8 mouse cellular contexts compared by ENCODE assay signal in genomic region chr1:166160569-166161445, GRCm38 (mm10). TPM values are rescaled to one million over a fixed set of nuclear protein-coding genes. Genes with fewer than 3 reads are reported as not detected.
DNase-seq lines count a peak whose midpoint lies in the region; ATAC-seq lines count a peak whose summit lies in the region.

No protein-coding gene starts in this region.

- H3K27ac ChIP-seq in embryonic facial prominence, embryonic 10.5 days (replicated peaks): no peak overlapping the region
- no peak overlapping the region for H3K27ac ChIP-seq in heart, embryonic 10.5 days
- no peak overlapping the region for H3K27ac ChIP-seq in liver, embryonic 13.5 days
- H3K27ac ChIP-seq in neural tube, embryonic 13.5 days (replicated peaks): no peak overlapping the region

- peaks cover 5% of the 10 kb centered on the region for H3K4me1 ChIP-seq in embryonic facial prominence, embryonic 10.5 days
- H3K4me1 ChIP-seq in heart, embryonic 10.5 days: no peaks in the 10 kb centered on the region
- H3K4me1 ChIP-seq in liver, embryonic 13.5 days (replicated peaks): no peaks in the 10 kb centered on the region
- H3K4me1 ChIP-seq in neural tube, embryonic 13.5 days (replicated peaks): peaks cover 4% of the 10 kb centered on the region

- H3K9ac ChIP-seq in liver, embryonic 13.5 days: no peak overlapping the region
- peak overlapping the region; percentile 58; the same call in 1 of the 2 replicates for H3K9ac ChIP-seq in neural tube, embryonic 13.5 days

- no peaks in the 10 kb centered on the region for H3K36me3 ChIP-seq in embryonic facial prominence, embryonic 10.5 days (replicated peaks)
- H3K36me3 ChIP-seq in heart, embryonic 10.5 days: no peaks in the 10 kb centered on the region
- H3K36me3 ChIP-seq in liver, embryonic 13.5 days: no peaks in the 10 kb centered on the region
- no peaks in the 10 kb centered on the region for H3K36me3 ChIP-seq in neural tube, embryonic 13.5 days

- WGBS in embryonic facial prominence, embryonic 10.5 days: 17% methylated on average over 24 of the region's 24 CpGs
- 16% methylated on average over 24 of the region's 24 CpGs for WGBS in heart, embryonic 10.5 days
- 14% methylated on average over 24 of the region's 24 CpGs for whole genome bisulfite sequencing in liver, embryonic 13.5 days (ENCODE audit: insufficient replicate concordance)
- WGBS in neural tube, embryonic 13.5 days: 18% methylated on average over 24 of the region's 24 CpGs

- no peaks in the 10 kb centered on the region for H3K9me3 ChIP-seq in embryonic facial prominence, embryonic 10.5 days
- no peaks in the 10 kb centered on the region for H3K9me3 ChIP-seq in heart, embryonic 10.5 days
- H3K9me3 ChIP-seq in liver, embryonic 13.5 days (replicated peaks): no peaks in the 10 kb centered on the region
- no peaks in the 10 kb centered on the region for H3K9me3 ChIP-seq in neural tube, embryonic 13.5 days

- no peak overlapping the region for H3K4me2 ChIP-seq in liver, embryonic 13.5 days
- H3K4me2 ChIP-seq in neural tube, embryonic 13.5 days: peak overlapping the region; percentile 49

- 0 out of 2 replicates have a peak, but pooled peaks have one; percentile 27 for ATAC-seq in liver, embryonic 13.5 days (ENCODE audit: low read depth)
- ATAC-seq in neural tube, embryonic 13.5 days (ENCODE audit: low read depth): peak; percentile 63

- DNase-seq in CD4-positive helper T cell, adult 2 months (ENCODE audit: low read depth, low spot score): peak; percentile 47
- peak; percentile 76 for DNase-seq in adrenal gland, postnatal 25 days
- DNase-seq in embryonic facial prominence, embryonic 10.5 days (ENCODE audit: low spot score): peak; percentile 81
- DNase-seq in heart, embryonic 10.5 days (ENCODE audit: low spot score): peak; percentile 87
- DNase-seq in kidney, adult 8-10 months: peak; percentile 29 to 63
- DNase-seq in liver, embryonic 13.5 days: no peak
- DNase-seq in thymus, postnatal 0 days (ENCODE audit: low spot score): peak; percentile 69

- peak overlapping the region; percentile 41 for H3K4me3 ChIP-seq in embryonic facial prominence, embryonic 10.5 days
- H3K4me3 ChIP-seq in heart, embryonic 10.5 days: peak overlapping the region; percentile 42
- no peak overlapping the region for H3K4me3 ChIP-seq in liver, embryonic 13.5 days (replicated peaks)
- H3K4me3 ChIP-seq in neural tube, embryonic 13.5 days: 0 out of 2 replicates have a peak overlapping the region, but pooled peaks have one; percentile 16

- H3K27me3 ChIP-seq in embryonic facial prominence, embryonic 10.5 days (replicated peaks; ENCODE audit: low read depth, poor library complexity, severe bottlenecking): peaks cover 28% of the 10 kb centered on the region
- H3K27me3 ChIP-seq in heart, embryonic 10.5 days (ENCODE audit: insufficient read depth, poor library complexity, severe bottlenecking): peaks cover 42% of the 10 kb centered on the region
- peaks cover 26% of the 10 kb centered on the region for H3K27me3 ChIP-seq in liver, embryonic 13.5 days
- H3K27me3 ChIP-seq in neural tube, embryonic 13.5 days: peaks cover 29% of the 10 kb centered on the region

RNA-seq across cellular contexts. Expression of gene Gpa33, which starts 30.8 kb away (rescaled TPM):
- 0.30 TPM in 1 of 2 replicates, not detected in the other for total RNA-seq in adrenal gland, postnatal 25 days (2021)
- polyA plus RNA-seq in embryonic facial prominence, embryonic 10.5 days (2016; fragmentation: Nextera tagmentation; extraction: Ambion mirVana): 0.11 and 0.15 TPM in 2 replicates
- 0.15 and 0.20 TPM in 2 replicates for polyA plus RNA-seq in heart, embryonic 10.5 days (2016; fragmentation: Nextera tagmentation; extraction: Ambion mirVana)
- 0.17 TPM in 1 of 2 replicates, not detected in the other for polyA plus RNA-seq in liver, embryonic 13.5 days (2015; fragmentation: Nextera tagmentation; extraction: Ambion mirVana)
- not detected in 2 replicates for polyA plus RNA-seq in neural tube, embryonic 13.5 days (2015; fragmentation: Nextera tagmentation; extraction: Ambion mirVana)
- 0.31 and 0.44 TPM in 2 replicates for polyA plus RNA-seq in thymus, postnatal 0 days (2015; fragmentation: Nextera tagmentation; extraction: Ambion mirVana)

RNA-seq across cellular contexts. Expression of gene Dusp27, which starts 33.1 kb away (rescaled TPM):
- total RNA-seq in adrenal gland, postnatal 25 days (2021): not detected in 2 replicates
- 1.8 and 2.5 TPM in 2 replicates for polyA plus RNA-seq in embryonic facial prominence, embryonic 10.5 days (2016; fragmentation: Nextera tagmentation; extraction: Ambion mirVana)
- polyA plus RNA-seq in heart, embryonic 10.5 days (2016; fragmentation: Nextera tagmentation; extraction: Ambion mirVana): 38.2 and 64.9 TPM in 2 replicates
- 0.16 TPM in 2 replicates for polyA plus RNA-seq in liver, embryonic 13.5 days (2015; fragmentation: Nextera tagmentation; extraction: Ambion mirVana)
- polyA plus RNA-seq in neural tube, embryonic 13.5 days (2015; fragmentation: Nextera tagmentation; extraction: Ambion mirVana): 1.6 and 2.3 TPM in 2 replicates
- 0.14 and 0.15 TPM in 2 replicates for polyA plus RNA-seq in thymus, postnatal 0 days (2015; fragmentation: Nextera tagmentation; extraction: Ambion mirVana)

Comparison
In these comparisons a context has a peak if more than half of its experiments do, and no peak if none do; other contexts are left out.
1. RNA of gene Dusp27, which starts 33.1 kb away (polyA plus RNA-seq): 38.2 to 64.9 TPM in heart, embryonic 10.5 days; 1.8 to 2.5 TPM in embryonic facial prominence, embryonic 10.5 days, 1.6 to 2.3 TPM in neural tube, embryonic 13.5 days, 0.16 TPM in liver, embryonic 13.5 days and 0.14 to 0.15 TPM in thymus, postnatal 0 days; every median in the first group is over 10 times any median in the second.